Mouse (Mus musculus): ENCODE data around the gene Dhx33. TPM values are rescaled to one million over a fixed set of nuclear protein-coding genes. Genes with fewer than 3 reads are reported as not detected.

The Dhx33 gene
- polyA plus RNA-seq, 1 experiment from 2014 or later: 5.9 TPM

- Histone ChIP-seq H3K9ac (replicated peaks; ENCODE audit: low read depth) (no peak overlapping the region), H3K4me2 (replicated peaks; ENCODE audit: low read depth, low read length) (peak overlapping the region; percentile 69; the same call in 1 of the 2 replicates), H3K27me3 (replicated peaks; ENCODE audit: insufficient read depth, low read length) (no peaks in the 10 kb centered on the region), H3K4me3 (ENCODE audit: low read depth, low read length) (no peak overlapping the region), H3K36me3 (ENCODE audit: insufficient read depth, low read length) (peaks cover 3% of the 10 kb centered on the region; the same call in 1 of the 2 replicates), H3K27ac (ENCODE audit: low read length) (no peak overlapping the region), H3K9me3 (ENCODE audit: low read length) (no peaks in the 10 kb centered on the region), H3K4me1 (ENCODE audit: insufficient read depth, low read depth, low read length) (no peaks in the 10 kb centered on the region)
- 49% methylated on average over 7 of the region's 7 CpGs for WGBS
- no peak for DNase-seq (ENCODE audit: low spot score)
- TF ChIP-seq EP300 (IDR thresholded peaks at IDR 0.05) (no peak), CTCF (IDR thresholded peaks at IDR 0.05) (no peak)
- ATAC-seq: no peak
These were observed 27.8 kb upstream of the Dhx33 start for GRCm38 (mm10) chr11:71032070-71032469.

- Histone ChIP-seq H3K9me3 (ENCODE audit: low read length) (no peaks in the 10 kb centered on the region), H3K4me1 (ENCODE audit: insufficient read depth, low read depth, low read length) (no peaks in the 10 kb centered on the region), H3K27ac (ENCODE audit: low read length) (no peak overlapping the region), H3K27me3 (replicated peaks; ENCODE audit: insufficient read depth, low read length) (no peaks in the 10 kb centered on the region), H3K4me3 (ENCODE audit: low read depth, low read length) (no peak overlapping the region), H3K36me3 (ENCODE audit: insufficient read depth, low read length) (peaks cover 21% of the 10 kb centered on the region), H3K4me2 (replicated peaks; ENCODE audit: low read depth, low read length) (no peak overlapping the region), H3K9ac (replicated peaks; ENCODE audit: low read depth) (no peak overlapping the region)
- 71% methylated on average over 3 of the region's 3 CpGs for WGBS
- TF ChIP-seq CTCF (IDR thresholded peaks at IDR 0.05): 0 out of 2 replicates have a peak, but pooled peaks have one; percentile 15
- no peak for TF ChIP-seq EP300 (IDR thresholded peaks at IDR 0.05)
- no peak for DNase-seq (ENCODE audit: low spot score)
- no peak for ATAC-seq
These were observed 25.3 kb upstream of the Dhx33 start for GRCm38 (mm10) chr11:71029403-71030118.

GRCm38 (mm10) chr11:71028280-71028679 is 24.0 kb upstream of the Dhx33 start:
- no peaks in the 10 kb centered on the region for H3K9me3 ChIP-seq (ENCODE audit: low read length)
- no peaks in the 10 kb centered on the region for H3K4me1 ChIP-seq (ENCODE audit: insufficient read depth, low read depth, low read length)
- no peak for TF ChIP-seq CTCF (IDR thresholded peaks at IDR 0.05)
- no peak for TF ChIP-seq EP300 (IDR thresholded peaks at IDR 0.05)
- peaks cover 21% of the 10 kb centered on the region for H3K36me3 ChIP-seq (ENCODE audit: insufficient read depth, low read length)
- no peak for ATAC-seq
- H3K9ac ChIP-seq (replicated peaks; ENCODE audit: low read depth): no peak overlapping the region
- no peak overlapping the region for H3K27ac ChIP-seq (ENCODE audit: low read length)
- no peaks in the 10 kb centered on the region for H3K27me3 ChIP-seq (replicated peaks; ENCODE audit: insufficient read depth, low read length)
- H3K4me3 ChIP-seq (ENCODE audit: low read depth, low read length): no peak overlapping the region
- 71% methylated on average over 3 of the region's 3 CpGs for WGBS
- no peak overlapping the region for H3K4me2 ChIP-seq (replicated peaks; ENCODE audit: low read depth, low read length)
- no peak for DNase-seq (ENCODE audit: low spot score)

- ATAC-seq (peak; percentile 99), DNase-seq (ENCODE audit: low spot score) (peak; percentile 100)
- WGBS: under 1% methylated on average over 71 of the region's 71 CpGs
- Histone ChIP-seq H3K4me3 (ENCODE audit: low read depth, low read length) (peak within 1 kb of the TSS; percentile 72), H3K9ac (replicated peaks; ENCODE audit: low read depth) (peak within 1 kb of the TSS; percentile 71), H3K27me3 (replicated peaks; ENCODE audit: insufficient read depth, low read length) (no peaks in the 10 kb centered on the region), H3K4me1 (ENCODE audit: insufficient read depth, low read depth, low read length) (0 out of 2 replicates have a peak, but pooled peaks cover 6% of the 10 kb centered on the region), H3K9me3 (ENCODE audit: low read length) (no peaks in the 10 kb centered on the region), H3K4me2 (replicated peaks; ENCODE audit: low read depth, low read length) (peak within 1 kb of the TSS; percentile 68), H3K36me3 (ENCODE audit: insufficient read depth, low read length) (no peaks in the 10 kb centered on the region), H3K27ac (ENCODE audit: low read length) (peak within 1 kb of the TSS; percentile 79)
- TF ChIP-seq CTCF (IDR thresholded peaks at IDR 0.05): no peak
- peak; percentile 77; the same call in 1 of the 2 replicates for TF ChIP-seq EP300 (IDR thresholded peaks at IDR 0.05)
These were observed 15.2 kb upstream of the Dhx33 start, which contains the start of the genes Mis12 and Derl2 for GRCm38 (mm10) chr11:71019201-71020068. Gene Mis12 (plus strand): TSS chr11:71019611. Gene Derl2 (minus strand): TSS chr11:71019841.

- H3K9ac ChIP-seq (replicated peaks; ENCODE audit: low read depth): peak overlapping the region; percentile 64
- TF ChIP-seq EP300 (IDR thresholded peaks at IDR 0.05): no peak; the same call in 1 of the 2 replicates
- TF ChIP-seq CTCF (IDR thresholded peaks at IDR 0.05): no peak
- no peaks in the 10 kb centered on the region for H3K36me3 ChIP-seq (ENCODE audit: insufficient read depth, low read length)
- peak overlapping the region; percentile 61 for H3K4me2 ChIP-seq (replicated peaks; ENCODE audit: low read depth, low read length)
- WGBS: 4% methylated on average over 28 of the region's 28 CpGs
- peak overlapping the region; percentile 77 for H3K27ac ChIP-seq (ENCODE audit: low read length)
- no peaks in the 10 kb centered on the region for H3K27me3 ChIP-seq (replicated peaks; ENCODE audit: insufficient read depth, low read length)
- 0 out of 2 replicates have a peak, but pooled peaks cover 6% of the 10 kb centered on the region for H3K4me1 ChIP-seq (ENCODE audit: insufficient read depth, low read depth, low read length)
- peak overlapping the region; percentile 72 for H3K4me3 ChIP-seq (ENCODE audit: low read depth, low read length)
- H3K9me3 ChIP-seq (ENCODE audit: low read length): no peaks in the 10 kb centered on the region
- peak; percentile 62 for DNase-seq (ENCODE audit: low spot score)
- ATAC-seq: peak; percentile 11
These were observed 14.4 kb upstream of the Dhx33 start for GRCm38 (mm10) chr11:71018416-71019200.

Data from lung, postnatal 0 days (tissue).